Comparison of ENCODE assay signal across 7 mouse cellular contexts in genomic region chr10:4346489-4347135, GRCm38 (mm10). TPM values are rescaled to one million over a fixed set of nuclear protein-coding genes. Genes with fewer than 3 reads are reported as not detected.
A peak's percentile ranks its signal among the peaks of the same experiment; 100 is the strongest.
DNase-seq lines count a peak whose midpoint lies in the region; ATAC-seq and TF ChIP-seq lines count a peak whose summit lies in the region.

No protein-coding gene starts in this region.

- H3K4me1 ChIP-seq in intestine, postnatal 0 days (replicated peaks; ENCODE audit: control insufficient read depth, insufficient read depth, low read length) = 0 out of 2 replicates have a peak, but pooled peaks cover 5% of the 10 kb centered on the region
- H3K4me1 ChIP-seq in midbrain, embryonic 11.5 days (ENCODE audit: control insufficient read depth, insufficient read depth, low read length) = 0 out of 2 replicates have a peak, but pooled peaks cover 3% of the 10 kb centered on the region

- peak; percentile 90 for TF ChIP-seq CTCF in intestine, postnatal 0 days (IDR thresholded peaks at IDR 0.05; ENCODE audit: low read depth)

- DNase-seq in adrenal gland, postnatal 10 days = peak; percentile 96
- peak; percentile 90 for DNase-seq in embryo, embryonic 9.5 days (ENCODE audit: extremely low spot score)
- peak; percentile 76 to 85 for DNase-seq in left cerebral cortex, postnatal 36 days (ENCODE audit: low spot score in 2 of 2)
- DNase-seq in midbrain, embryonic 11.5 days (ENCODE audit: low spot score, missing footprints) = peak; percentile 99
- DNase-seq in skeletal muscle tissue, adult 2 months (ENCODE audit: low read depth, low spot score) = peak; percentile 85

- no peaks in the 10 kb centered on the region for H3K27me3 ChIP-seq in intestine, postnatal 0 days (replicated peaks; ENCODE audit: control insufficient read depth, insufficient read depth, low read length)
- no peaks in the 10 kb centered on the region for H3K27me3 ChIP-seq in midbrain, embryonic 11.5 days (ENCODE audit: control insufficient read depth, insufficient read depth, low read length)

- intact Hi-C loops in left cerebral cortex, postnatal 36 days (cut with DNase I) = no loop called here

- H3K4me2 ChIP-seq in intestine, postnatal 0 days (replicated peaks; ENCODE audit: low read depth) = peak overlapping the region; percentile 70
- peak overlapping the region; percentile 50 for H3K4me2 ChIP-seq in midbrain, embryonic 11.5 days

- no peak overlapping the region for H3K27ac ChIP-seq in intestine, postnatal 0 days (ENCODE audit: low read depth, low read length)
- H3K27ac ChIP-seq in midbrain, embryonic 11.5 days (ENCODE audit: low read depth, low read length) = no peak overlapping the region

- H3K9ac ChIP-seq in intestine, postnatal 0 days (ENCODE audit: low read depth, low read length) = 0 out of 2 replicates have a peak overlapping the region, but pooled peaks have one; percentile 45
- H3K9ac ChIP-seq in midbrain, embryonic 11.5 days (ENCODE audit: low read length) = 0 out of 2 replicates have a peak overlapping the region, but pooled peaks have one; percentile 16

- WGBS in intestine, postnatal 0 days = 12% methylated on average over 28 of the region's 28 CpGs
- 9% methylated on average over 28 of the region's 28 CpGs for WGBS in midbrain, embryonic 11.5 days

- ATAC-seq in granulocyte monocyte progenitor cell, adult 5-6 weeks (replicated peaks; ENCODE audit: poor library complexity, severe bottlenecking) = peak; percentile 100
- ATAC-seq in intestine, postnatal 0 days = peak; percentile 93
- ATAC-seq in midbrain, embryonic 11.5 days (ENCODE audit: low FRiP score) = peak; percentile 94

- H3K4me3 ChIP-seq in intestine, postnatal 0 days (ENCODE audit: low read depth, low read length) = peak overlapping the region; percentile 16; the same call in 1 of the 2 replicates
- H3K4me3 ChIP-seq in midbrain, embryonic 11.5 days (ENCODE audit: low read depth, low read length) = peak overlapping the region; percentile 27; the same call in 1 of the 2 replicates

- H3K36me3 ChIP-seq in intestine, postnatal 0 days (ENCODE audit: control insufficient read depth, insufficient read depth) = no peaks in the 10 kb centered on the region
- no peaks in the 10 kb centered on the region for H3K36me3 ChIP-seq in midbrain, embryonic 11.5 days (ENCODE audit: control insufficient read depth, insufficient read depth, low read length)

- H3K9me3 ChIP-seq in intestine, postnatal 0 days (ENCODE audit: control insufficient read depth) = no peaks in the 10 kb centered on the region
- no peaks in the 10 kb centered on the region for H3K9me3 ChIP-seq in midbrain, embryonic 11.5 days (ENCODE audit: control insufficient read depth, low read length)

RNA-seq across cellular contexts. Expression of gene Zbtb2, which starts 41.3 kb away (rescaled TPM):
- 10 to 100 TPM; 10.6 to 12.1 TPM for total RNA-seq in adrenal gland, postnatal 10 days (2021)
- 6.8 and 12.9 TPM in 2 replicates for total RNA-seq in granulocyte monocyte progenitor cell, adult 5-6 weeks (2014; fragmentation: Nextera tagmentation)
- total RNA-seq in granulocyte monocyte progenitor cell, adult 5-6 weeks (2017) = 11.1 and 13.4 TPM in 2 replicates
- 5.1 and 5.6 TPM in 2 replicates for polyA plus RNA-seq in intestine, postnatal 0 days (2015; fragmentation: Nextera tagmentation; extraction: Ambion mirVana)
- 10 to 100 TPM; 10.0 to 11.5 TPM for total RNA-seq in left cerebral cortex, postnatal 36 days (2021)
- polyA plus RNA-seq in midbrain, embryonic 11.5 days (2014; fragmentation: Nextera tagmentation; extraction: Ambion mirVana) = 24.0 and 25.6 TPM in 2 replicates
